Mouse (Mus musculus) activated CD4-positive, CD25-positive, alpha-beta regulatory T cell, adult 9 weeks (primary cell): Measurements from ENCODE around the gene Fndc11. TPM values are rescaled to one million over a fixed set of nuclear protein-coding genes. Genes with fewer than 3 reads are reported as not detected.

Experiments used
- polyA plus RNA-seq: library from polyadenylated mRNA; unstranded; fragments of 100-300 nt; shearing (Covaris generic); gene quantifications from one replicate; pipeline ENCODE4 v1.2.1, GENCODE M21; 2017

Gene Fndc11
- polyA plus RNA-seq, result 0.46 TPM

GRCm38 (mm10) chr2:181219538-181220216 is at the start of gene Fndc11:
Fndc11 (plus strand) TSS chr2:181220013.

GRCm38 (mm10) chr2:181187121-181188000 is 32.5 kb upstream of the Fndc11 start, which contains the start of gene Ppdpf:
Ppdpf (plus strand) TSS chr2:181187247.

GRCm38 (mm10) chr2:181202422-181202821 is 17.4 kb upstream of the Fndc11 start, which contains the start of gene Ptk6:
Ptk6 (minus strand) TSS chr2:181202789.

GRCm38 (mm10) chr2:181213021-181213445 is 6.8 kb upstream of the Fndc11 start, which contains the start of gene Srms:
Srms (minus strand) TSS chr2:181213185.

GRCm38 (mm10) chr2:181241602-181242313 is 21.9 kb downstream of the Fndc11 start, which contains the start of gene Helz2:
Helz2 (minus strand) TSS chr2:181242027.

Other genes starting within 250 kb of the Fndc11 start
- gene Col20a1, start 233.5 kb upstream of the Fndc11 start, polyA plus RNA-seq, result 1.8 TPM
- not detected for gene Chrna4, start 176.5 kb upstream of the Fndc11 start, polyA plus RNA-seq
- gene Kcnq2, start 84.7 kb upstream of the Fndc11 start, polyA plus RNA-seq, result not detected
- gene Eef1a2, start 63.0 kb upstream of the Fndc11 start, polyA plus RNA-seq, result not detected
- 306 TPM for gene Ppdpf, start 32.8 kb upstream of the Fndc11 start, polyA plus RNA-seq
- gene Ptk6, start 17.2 kb upstream of the Fndc11 start, polyA plus RNA-seq, result not detected
- gene Srms, start 6.8 kb upstream of the Fndc11 start, polyA plus RNA-seq, result 1.5 TPM
- 24.2 TPM for gene Helz2, start 22.0 kb downstream of the Fndc11 start, polyA plus RNA-seq
- 8.8 TPM for gene Gmeb2, start 68.0 kb downstream of the Fndc11 start, polyA plus RNA-seq
- gene Stmn3, start 94.5 kb downstream of the Fndc11 start, polyA plus RNA-seq, result not detected
- 63.6 TPM for gene Rtel1, start 99.7 kb downstream of the Fndc11 start, polyA plus RNA-seq
- 101 TPM for gene Zgpat, start 144.9 kb downstream of the Fndc11 start, polyA plus RNA-seq
- 146 TPM for gene Arfrp1, start 145.4 kb downstream of the Fndc11 start, polyA plus RNA-seq
- 355 TPM for gene Lime1, start 160.1 kb downstream of the Fndc11 start, polyA plus RNA-seq
- 1.6 TPM for gene Zbtb46, start 239.4 kb downstream of the Fndc11 start, polyA plus RNA-seq